Mouse (Mus musculus) cerebellum, adult 2 months (tissue): ENCODE measurements around the gene Klhdc7b.

Experiments
- CTCF ChIP-seq: fragments of 200-500 bp; IDR thresholded peaks from 2 replicates; pipeline ENCODE4 v1.5.1; 2011; ENCODE audit warnings: low read depth, mild to moderate bottlenecking, control low read depth, low read length, moderate library complexity, borderline replicate concordance; ENCODE audit not compliant: insufficient read depth
- POLR2A ChIP-seq: fragments of 200-500 bp; IDR thresholded peaks from 2 replicates; pipeline ENCODE4 v1.6.1; 2011; ENCODE audit warnings: low read length, control low read depth, borderline replicate concordance; ENCODE audit not compliant: insufficient read depth

GRCm38 (mm10) chr15:89396883-89397282 is 12.2 kb downstream of the Klhdc7b start:
- TF ChIP-seq POLR2A: no peak
- no peak for TF ChIP-seq CTCF
